Mouse (Mus musculus) ES-E14 (cell line): Measurements from ENCODE around the gene Tnnt3. TPM values are rescaled to one million over a fixed set of nuclear protein-coding genes. Genes with fewer than 3 reads are reported as not detected.

ENCODE experiments used
- DNase-seq: peaks from one replicate; pipeline ENCODE4 v3.0.0-alpha.2; 2013; ENCODE audit warnings: low read depth, low spot score
- H3K27ac ChIP-seq: 2 replicates; pipeline ENCODE4 v1.5.1; 2012; ENCODE audit warnings: low read depth, mild to moderate bottlenecking, low read length, moderate library complexity, mixed read lengths; ENCODE audit not compliant: poor library complexity, insufficient read depth, severe bottlenecking
- H3K36me3 ChIP-seq: 2 replicates; pipeline ENCODE4 v1.6.1; 2012; ENCODE audit warnings: mild to moderate bottlenecking, low read length, moderate library complexity, mixed read lengths; ENCODE audit not compliant: control insufficient read depth, poor library complexity, insufficient read depth, severe bottlenecking
- H3K4me1 ChIP-seq, 2 experiments: fragments of 150-350 bp in 1 of 2; sonication (generic) in 1 of 2; 2 replicates each; pipeline ENCODE4 v1.6.1; 2012; ENCODE audit warnings: low read length in 2 of 2, mild to moderate bottlenecking in 1 of 2, mixed read lengths in 1 of 2; ENCODE audit not compliant: control insufficient read depth in 2 of 2, insufficient read depth in 2 of 2, poor library complexity in 1 of 2
- H3K4me3 ChIP-seq, 2 experiments: fragments of 150-350 bp in 1 of 2; sonication (generic) in 1 of 2; 2 replicates each; pipeline ENCODE4 v1.5.1; 2012; ENCODE audit warnings: low read length in 2 of 2, low read depth in 1 of 2, mild to moderate bottlenecking in 1 of 2, mixed read lengths in 1 of 2; ENCODE audit not compliant: insufficient read depth in 1 of 2, poor library complexity in 1 of 2, severe bottlenecking in 1 of 2
- H3K9ac ChIP-seq: 2 replicates; pipeline ENCODE4 v1.6.1; 2012; ENCODE audit warnings: low read depth, mild to moderate bottlenecking, low read length, mixed read lengths; ENCODE audit not compliant: poor library complexity, insufficient read depth, severe bottlenecking
- H3K9me3 ChIP-seq: fragments of 150-350 bp; sonication (generic); 2 replicates; pipeline ENCODE4 v1.6.1; 2012; ENCODE audit warnings: low read depth, mild to moderate bottlenecking, low read length; ENCODE audit not compliant: control insufficient read depth, insufficient read depth
- CHD2 ChIP-seq: IDR thresholded peaks from 2 replicates; pipeline ENCODE4 v1.6.1; 2014; ENCODE audit warnings: mild to moderate bottlenecking, low read depth, low read length, inconsistent platforms
- HCFC1 ChIP-seq: IDR thresholded peaks from 2 replicates; pipeline ENCODE4 v1.6.1; 2012; ENCODE audit warnings: low read length, inconsistent platforms, borderline replicate concordance; ENCODE audit not compliant: insufficient read depth
- MAFK ChIP-seq: IDR thresholded peaks from 2 replicates; pipeline ENCODE4 v1.6.1; 2014; ENCODE audit warnings: mild to moderate bottlenecking, low read depth, low read length, inconsistent platforms; ENCODE audit not compliant: insufficient read depth
- ZC3H11A ChIP-seq: IDR thresholded peaks from 2 replicates; pipeline ENCODE4 v1.6.1; 2012; ENCODE audit warnings: low read depth, mild to moderate bottlenecking, inconsistent platforms, low read length, borderline replicate concordance
- ZNF384 ChIP-seq: IDR thresholded peaks from 2 replicates; pipeline ENCODE4 v1.6.1; 2012; ENCODE audit warnings: low read depth, low read length, inconsistent platforms
- in situ Hi-C, 2 experiments: fragments of 600-800 bp; cut with MboI; formaldehyde crosslinking; loops; one replicate each; pipeline ENCODE4 v1.15.1; 2025; ENCODE audit warnings: low sequenced_read_pairs in 2 of 2, inconsistent platforms in 1 of 2; ENCODE audit not compliant: unreplicated experiment in 2 of 2
- total RNA-seq: library from RNA; depleted of rRNA; stranded (reverse); fragments of 300-350 nt; gene quantifications from 2 replicates; pipeline ENCODE4 v1.2.3, GENCODE M21; 2012

Gene Tnnt3
- total RNA-seq, 1 experiment, result 6.4 TPM

- peaks cover 0 to 3% of the 10 kb centered on the region in 2 experiments; a peak in 1 of 4 replicates for H3K4me1 ChIP-seq
- DNase-seq, result peak; percentile 9
- H3K27ac ChIP-seq, result no peak overlapping the region
- H3K9me3 ChIP-seq, result no peaks in the 10 kb centered on the region
- H3K4me3 ChIP-seq, result no peak overlapping the region
- in situ Hi-C loops, result no loop called here
- no peaks in the 10 kb centered on the region for H3K36me3 ChIP-seq
- TF ChIP-seq CHD2 (no peak), ZNF384 (no peak), HCFC1 (no peak), ZC3H11A (no peak), MAFK (no peak)
- H3K9ac ChIP-seq, result no peak overlapping the region
These were observed 27.7 kb upstream of the Tnnt3 start for GRCm38 (mm10) chr7:142470808-142471413.

GRCm38 (mm10) chr7:142471414-142471861 is 27.2 kb upstream of the Tnnt3 start:
- no peak for DNase-seq
- no peak overlapping the region for H3K4me3 ChIP-seq
- H3K9me3 ChIP-seq, result no peaks in the 10 kb centered on the region
- no peak for TF ChIP-seq HCFC1
- TF ChIP-seq MAFK, result no peak
- no peak for TF ChIP-seq ZNF384
- no peak for TF ChIP-seq ZC3H11A
- TF ChIP-seq CHD2, result no peak
- in situ Hi-C loops, result no loop called here
- H3K27ac ChIP-seq, result no peak overlapping the region
- H3K9ac ChIP-seq, result no peak overlapping the region
- H3K36me3 ChIP-seq, result no peaks in the 10 kb centered on the region
- peaks cover 0 to 3% of the 10 kb centered on the region in 2 experiments; a peak in 1 of 4 replicates for H3K4me1 ChIP-seq

GRCm38 (mm10) chr7:142471884-142472570 is 26.6 kb upstream of the Tnnt3 start:
- no peak overlapping the region for H3K4me3 ChIP-seq
- no peak for DNase-seq
- H3K36me3 ChIP-seq, result no peaks in the 10 kb centered on the region
- H3K4me1 ChIP-seq, result peaks cover 0 to 3% of the 10 kb centered on the region in 2 experiments; a peak in 1 of 4 replicates
- no peak overlapping the region for H3K9ac ChIP-seq
- H3K27ac ChIP-seq, result no peak overlapping the region
- H3K9me3 ChIP-seq, result no peaks in the 10 kb centered on the region
- TF ChIP-seq CHD2 (no peak), MAFK (no peak), ZNF384 (no peak), ZC3H11A (no peak), HCFC1 (no peak)
- in situ Hi-C loops, result no loop called here

- in situ Hi-C loops, result no loop called here
- no peaks in the 10 kb centered on the region for H3K9me3 ChIP-seq
- H3K4me3 ChIP-seq, result no peak overlapping the region
- H3K9ac ChIP-seq, result no peak overlapping the region
- no peaks in the 10 kb centered on the region for H3K36me3 ChIP-seq
- peaks cover 0 to 3% of the 10 kb centered on the region in 2 experiments; a peak in 1 of 4 replicates for H3K4me1 ChIP-seq
- no peak for TF ChIP-seq CHD2
- TF ChIP-seq HCFC1, result no peak
- DNase-seq, result no peak
- H3K27ac ChIP-seq, result no peak overlapping the region
These were observed 25.7 kb upstream of the Tnnt3 start for GRCm38 (mm10) chr7:142472936-142473335.
